Mouse (Mus musculus): ENCODE data around the gene Nebl. TPM values are rescaled to one million over a fixed set of nuclear protein-coding genes. Genes with fewer than 3 reads are reported as not detected.
A peak's percentile ranks its signal among the peaks of the same experiment; 100 is the strongest.

The Nebl gene
- 6.3 and 8.1 TPM in 2 replicates for polyA plus RNA-seq (2016; fragmentation: Nextera tagmentation; extraction: Ambion mirVana)

DNA sequence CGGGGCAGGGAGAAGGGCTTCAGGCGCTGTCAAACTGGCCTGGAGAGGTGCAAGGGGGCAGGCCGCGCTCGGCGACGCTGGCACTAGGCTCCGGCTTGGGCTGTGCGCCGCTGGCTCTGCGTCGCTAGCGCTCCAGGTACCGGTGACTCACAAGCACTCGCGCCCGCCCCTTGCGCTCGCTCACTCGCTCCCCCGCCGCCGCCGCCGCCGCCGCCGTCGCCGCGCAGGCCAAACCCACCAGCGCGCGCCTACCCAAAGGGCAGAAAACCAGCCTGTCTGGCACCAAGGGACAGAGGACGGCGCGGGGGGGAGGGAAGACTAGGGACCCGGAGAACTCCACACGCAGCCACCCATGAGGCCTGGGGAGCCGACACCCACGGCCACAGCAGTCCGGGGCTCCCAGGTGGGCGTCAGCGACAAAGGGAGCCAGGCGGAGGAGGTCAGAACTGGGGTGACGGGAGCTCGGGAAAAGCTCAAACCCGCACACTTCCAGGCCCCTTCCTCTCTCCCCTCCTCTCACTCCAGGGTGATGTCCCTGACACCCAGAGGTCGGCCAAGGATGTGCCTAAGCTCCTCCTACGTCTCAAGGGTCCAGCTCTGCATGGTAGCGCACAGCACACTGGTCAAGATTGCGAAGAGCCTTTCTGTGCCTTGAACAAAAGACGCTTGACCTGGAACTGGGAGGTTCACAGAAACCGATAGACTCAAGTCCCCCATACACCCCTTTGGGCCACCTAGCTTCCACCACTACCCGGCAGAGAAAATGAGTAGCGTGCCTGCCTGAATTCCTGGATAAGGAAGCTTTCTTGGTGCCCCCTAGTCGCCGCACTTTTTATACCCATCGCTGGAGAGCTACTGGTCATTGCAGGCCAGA, at the start of gene Nebl:
Gene Nebl, minus strand, starts transcription at position 508 of the 874 bp plus-strand sequence.
- Histone ChIP-seq H3K4me1 (replicated peaks) (peaks cover 32% of the 10 kb centered on the region), H3K4me3 (peak within 1 kb of the TSS; percentile 73), H3K36me3 (no peaks in the 10 kb centered on the region), H3K27ac (peak within 1 kb of the TSS; percentile 87), H3K27me3 (ENCODE audit: insufficient read depth, poor library complexity, severe bottlenecking) (peaks cover 59% of the 10 kb centered on the region), H3K9me3 (no peaks in the 10 kb centered on the region)
- under 1% methylated on average over 58 of the region's 59 CpGs for WGBS
- peak; percentile 71 for DNase-seq (ENCODE audit: low spot score)

DNA sequence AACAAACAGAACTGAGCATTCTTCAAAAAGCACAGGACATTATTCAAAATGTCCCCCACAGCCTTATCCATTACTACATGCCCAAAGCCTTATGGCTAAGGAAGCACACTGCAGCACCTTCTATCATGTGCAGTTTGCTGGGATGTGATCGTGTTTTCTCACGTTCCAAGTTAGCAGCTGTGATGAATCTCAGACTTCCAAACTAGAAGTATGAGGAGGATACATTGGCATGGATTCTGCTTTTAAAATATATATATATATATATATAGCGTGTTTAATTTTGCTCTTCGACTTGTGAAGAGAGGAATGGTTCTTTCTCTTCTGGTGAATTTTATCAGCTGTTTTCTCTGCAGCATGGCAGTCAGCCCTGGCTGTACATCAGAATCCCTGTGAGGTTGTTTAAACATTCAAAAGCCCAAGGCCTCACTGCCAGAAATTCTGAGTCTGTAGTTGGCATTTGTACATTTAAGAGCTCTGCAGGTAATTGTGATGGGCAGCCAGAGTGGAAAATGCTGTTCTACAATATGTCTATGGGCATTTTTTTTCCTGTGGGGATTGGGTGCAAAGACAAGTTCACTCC, 39.1 kb upstream of the Nebl start:
- Histone ChIP-seq H3K9me3 (no peaks in the 10 kb centered on the region), H3K4me1 (replicated peaks) (no peaks in the 10 kb centered on the region), H3K36me3 (no peaks in the 10 kb centered on the region), H3K27me3 (ENCODE audit: insufficient read depth, poor library complexity, severe bottlenecking) (no peaks in the 10 kb centered on the region), H3K27ac (no peak overlapping the region), H3K4me3 (no peak overlapping the region)
- no peak for DNase-seq (ENCODE audit: low spot score)
- 90% methylated on average over 4 of the region's 4 CpGs for WGBS

DNA sequence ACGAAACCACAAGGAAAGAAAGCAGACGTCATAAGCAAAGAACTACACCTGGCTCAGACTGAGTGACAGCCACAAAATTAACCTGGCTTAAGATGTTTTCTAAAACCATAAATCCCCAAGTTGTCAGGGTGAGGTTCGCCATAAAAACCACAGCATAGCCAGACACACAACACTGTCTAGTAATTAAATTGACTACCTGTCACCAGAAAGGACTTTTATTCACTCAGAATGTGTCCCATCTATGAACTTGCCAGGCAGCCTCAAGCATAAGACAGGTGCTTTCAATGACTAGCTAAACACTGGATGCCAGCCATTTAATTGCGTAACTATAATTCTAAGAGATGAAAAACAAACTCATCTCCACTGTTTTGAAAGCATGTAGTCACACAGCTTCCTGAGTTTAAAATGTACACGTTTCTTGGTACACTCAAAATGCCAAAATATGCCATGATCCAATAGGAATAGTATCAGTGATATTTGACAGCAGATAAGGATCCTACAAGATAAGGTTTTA, 38.0 kb upstream of the Nebl start:
- Histone ChIP-seq H3K27ac (no peak overlapping the region), H3K4me1 (replicated peaks) (no peaks in the 10 kb centered on the region), H3K4me3 (no peak overlapping the region), H3K9me3 (no peaks in the 10 kb centered on the region), H3K36me3 (no peaks in the 10 kb centered on the region), H3K27me3 (ENCODE audit: insufficient read depth, poor library complexity, severe bottlenecking) (no peaks in the 10 kb centered on the region)
- WGBS: 87% methylated on average over 5 of the region's 5 CpGs
- no peak for DNase-seq (ENCODE audit: low spot score)

DNA sequence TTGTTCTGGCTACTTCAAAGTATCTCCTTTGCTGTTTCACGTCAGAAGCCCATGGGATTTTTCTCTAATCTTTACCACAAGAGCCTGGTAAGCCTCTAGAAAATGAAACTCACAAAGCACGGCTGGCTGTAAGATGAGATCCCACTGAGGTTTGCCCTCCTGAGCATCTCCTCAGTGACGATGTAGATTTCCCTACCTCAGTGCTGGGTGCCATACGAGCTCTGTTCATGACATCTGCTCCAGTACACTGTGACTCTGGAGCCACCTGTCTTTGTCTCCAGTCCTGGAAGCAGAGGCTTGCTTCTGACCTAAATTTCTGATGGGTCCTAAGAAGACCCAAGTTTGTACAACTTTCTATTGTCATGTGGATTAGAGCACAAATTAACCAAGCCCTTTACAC, 25.0 kb upstream of the Nebl start:
- Histone ChIP-seq H3K27ac (no peak overlapping the region), H3K4me1 (replicated peaks) (peaks cover 13% of the 10 kb centered on the region), H3K4me3 (no peak overlapping the region), H3K9me3 (no peaks in the 10 kb centered on the region), H3K36me3 (no peaks in the 10 kb centered on the region), H3K27me3 (ENCODE audit: insufficient read depth, poor library complexity, severe bottlenecking) (no peaks in the 10 kb centered on the region)
- 65% methylated on average over 4 of the region's 4 CpGs for WGBS
- DNase-seq (ENCODE audit: low spot score): no peak

DNA sequence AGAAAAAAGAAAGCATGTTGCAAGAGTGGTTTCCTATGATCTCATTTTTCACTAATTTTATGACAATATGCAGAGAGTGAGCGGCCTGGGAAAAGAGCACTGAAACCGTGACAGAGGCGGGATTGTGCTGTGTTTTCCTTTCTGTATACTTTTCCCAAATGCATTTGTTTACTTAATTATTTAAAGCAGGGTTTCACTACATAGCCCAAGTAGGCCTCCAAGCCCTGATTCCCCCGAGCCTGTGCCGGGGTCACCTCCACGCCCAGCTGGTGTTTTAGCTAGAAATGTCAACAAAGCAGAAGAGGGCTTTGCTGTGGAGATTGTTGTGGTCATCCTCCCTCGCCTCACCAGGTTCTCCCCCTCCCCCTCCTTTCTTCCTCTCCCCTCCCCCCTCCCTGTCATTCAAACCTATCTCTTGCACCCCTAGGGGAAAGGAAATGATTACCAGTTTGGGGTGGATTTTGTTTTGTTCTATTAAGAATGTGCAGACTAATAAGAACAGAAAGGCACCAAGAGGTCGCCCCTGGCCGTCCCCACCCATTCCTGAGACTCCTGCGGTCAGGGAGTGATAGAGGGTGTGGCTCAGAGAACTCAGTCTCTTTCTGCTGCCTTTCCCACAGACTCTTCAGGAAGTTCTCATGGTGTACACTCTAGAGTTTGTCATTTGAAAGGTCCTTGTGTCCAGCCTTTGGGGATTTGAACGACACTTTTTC, 10.9 kb upstream of the Nebl start:
- H3K4me3 ChIP-seq: peak overlapping the region; percentile 45

DNA sequence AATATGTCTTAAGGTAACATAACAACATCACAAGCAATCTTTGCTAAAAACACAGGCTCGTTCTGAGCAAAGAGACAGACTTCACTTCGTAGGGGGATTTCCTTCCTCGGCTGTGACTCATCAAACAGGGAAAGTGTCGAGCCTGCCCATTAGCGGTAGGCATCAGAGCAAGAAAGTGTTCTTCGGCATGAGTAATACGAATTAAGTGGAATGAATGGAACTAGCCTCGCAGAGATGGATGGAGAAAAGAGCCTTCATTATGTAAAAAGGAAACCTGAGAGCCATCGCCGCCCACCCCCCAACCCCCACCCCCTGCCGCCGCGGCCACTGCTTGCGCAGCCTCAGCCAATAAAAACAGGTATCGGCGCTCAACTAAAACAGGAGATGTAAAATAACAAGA, 10.3 kb upstream of the Nebl start:
- Histone ChIP-seq H3K36me3 (no peaks in the 10 kb centered on the region), H3K4me1 (replicated peaks) (peaks cover 33% of the 10 kb centered on the region), H3K4me3 (peak overlapping the region; percentile 45), H3K27me3 (ENCODE audit: insufficient read depth, poor library complexity, severe bottlenecking) (peaks cover 14% of the 10 kb centered on the region), H3K9me3 (no peaks in the 10 kb centered on the region), H3K27ac (peak overlapping the region; percentile 77)
- WGBS: under 1% methylated on average over 16 of the region's 16 CpGs
- peak; percentile 70 for DNase-seq (ENCODE audit: low spot score)

More for the DNA sequence above, 10.9 kb upstream of the Nebl start:
- Histone ChIP-seq H3K27ac (peak overlapping the region; percentile 77), H3K4me1 (replicated peaks) (peaks cover 33% of the 10 kb centered on the region), H3K36me3 (no peaks in the 10 kb centered on the region), H3K27me3 (ENCODE audit: insufficient read depth, poor library complexity, severe bottlenecking) (peaks cover 14% of the 10 kb centered on the region), H3K9me3 (no peaks in the 10 kb centered on the region)
- peak; percentile 41 for DNase-seq (ENCODE audit: low spot score)
- 2% methylated on average over 11 of the region's 11 CpGs for WGBS

DNA sequence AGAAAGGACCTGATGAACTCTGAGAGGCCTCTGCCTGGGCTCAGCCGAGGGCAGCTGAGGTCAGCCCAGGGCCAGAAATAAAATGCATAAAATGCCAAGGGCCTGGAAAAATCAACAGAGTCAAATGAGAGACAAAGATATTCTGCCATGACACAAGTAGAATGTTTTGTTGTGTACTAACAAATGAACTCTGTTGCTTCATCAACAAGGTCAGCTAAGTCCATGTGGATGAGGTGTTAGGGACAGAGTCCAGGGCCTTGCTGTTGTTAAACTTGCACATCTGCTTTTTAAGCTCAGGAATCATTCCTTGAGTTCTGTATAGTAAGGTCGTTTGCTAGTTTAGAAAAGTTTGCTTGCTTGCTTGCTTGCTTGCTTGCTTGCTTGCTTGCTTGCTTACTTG, 9.2 kb upstream of the Nebl start:
- WGBS: 40% methylated on average over 2 of the region's 2 CpGs
- 0 out of 2 replicates have a peak overlapping the region, but pooled peaks have one; percentile 23 for H3K27ac ChIP-seq

DNA sequence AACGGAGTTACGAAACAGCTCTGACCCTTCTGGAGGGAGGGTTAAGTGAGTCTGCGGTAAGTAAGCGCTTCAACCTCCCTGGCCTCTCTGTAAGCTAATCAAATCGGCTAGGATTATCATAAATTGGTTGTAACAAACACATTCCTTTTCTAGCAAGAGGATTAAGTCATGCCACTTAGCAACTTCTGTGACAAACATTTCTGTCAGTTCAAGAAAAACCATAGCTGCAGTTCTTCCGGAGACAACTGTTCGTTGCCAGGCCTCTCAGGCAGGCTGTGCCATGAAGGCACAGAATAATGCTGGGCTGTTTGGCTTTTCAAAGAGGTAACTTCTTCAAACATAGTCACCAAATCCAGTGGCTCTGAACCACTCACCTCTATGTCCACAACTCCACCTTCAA, 946 bp upstream of the Nebl start:
- H3K4me1 ChIP-seq (replicated peaks): peaks cover 32% of the 10 kb centered on the region
- H3K27ac ChIP-seq: no peak overlapping the region
- DNase-seq (ENCODE audit: low spot score): no peak
- peak overlapping the region; percentile 73; the same call in 1 of the 2 replicates for H3K4me3 ChIP-seq
- H3K27me3 ChIP-seq (ENCODE audit: insufficient read depth, poor library complexity, severe bottlenecking): peaks cover 59% of the 10 kb centered on the region
- H3K9me3 ChIP-seq: no peaks in the 10 kb centered on the region
- no peaks in the 10 kb centered on the region for H3K36me3 ChIP-seq
- WGBS: 15% methylated on average over 7 of the region's 7 CpGs

More for the DNA sequence above, 9.2 kb upstream of the Nebl start:
- H3K4me3 ChIP-seq: no peak overlapping the region
- peaks cover 14% of the 10 kb centered on the region for H3K27me3 ChIP-seq (ENCODE audit: insufficient read depth, poor library complexity, severe bottlenecking)
- peaks cover 33% of the 10 kb centered on the region for H3K4me1 ChIP-seq (replicated peaks)
- H3K36me3 ChIP-seq: no peaks in the 10 kb centered on the region
- no peak for DNase-seq (ENCODE audit: low spot score)
- H3K9me3 ChIP-seq: no peaks in the 10 kb centered on the region

DNA sequence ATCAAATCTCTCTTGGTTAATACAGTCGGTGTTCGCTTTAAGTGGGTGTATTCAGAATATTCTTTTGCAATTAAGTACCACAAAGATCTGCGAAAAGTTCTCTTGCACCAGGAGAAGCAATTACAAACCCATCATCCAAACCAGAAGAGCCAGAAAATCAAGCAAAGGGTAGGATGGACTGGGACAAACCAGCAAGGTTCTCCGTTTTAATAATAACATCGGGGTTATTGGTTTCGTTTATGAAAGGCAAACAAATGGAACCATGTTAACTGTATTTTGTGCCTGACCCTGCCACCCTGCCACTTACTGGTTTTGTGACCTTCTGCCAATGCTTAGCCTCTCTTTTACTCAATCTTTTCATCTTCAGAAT, 552 bp upstream of the Nebl start:
- H3K27me3 ChIP-seq (ENCODE audit: insufficient read depth, poor library complexity, severe bottlenecking): peaks cover 59% of the 10 kb centered on the region
- WGBS: 9% methylated on average over 6 of the region's 6 CpGs
- peak overlapping the region; percentile 87 for H3K27ac ChIP-seq
- peak overlapping the region; percentile 73 for H3K4me3 ChIP-seq
- peaks cover 32% of the 10 kb centered on the region for H3K4me1 ChIP-seq (replicated peaks)
- no peaks in the 10 kb centered on the region for H3K36me3 ChIP-seq
- no peaks in the 10 kb centered on the region for H3K9me3 ChIP-seq
- no peak for DNase-seq (ENCODE audit: low spot score)

DNA sequence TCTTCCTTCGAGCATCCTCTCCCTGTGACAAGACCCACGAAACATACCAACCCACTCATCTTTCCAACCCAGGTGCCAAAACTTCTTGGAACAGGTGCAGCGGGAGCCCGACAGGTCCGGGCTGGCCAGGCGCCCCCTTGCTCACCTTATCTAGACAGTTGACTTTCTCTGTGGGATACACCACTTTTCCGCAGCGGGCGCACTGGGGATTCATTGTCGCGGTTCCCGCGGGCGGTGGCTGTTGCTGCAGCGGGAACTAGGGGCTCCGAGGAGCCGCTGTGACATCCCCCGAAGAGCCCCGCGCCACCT, 662 bp downstream of the Nebl start:
- Histone ChIP-seq H3K4me1 (replicated peaks) (peaks cover 34% of the 10 kb centered on the region), H3K9me3 (no peaks in the 10 kb centered on the region), H3K27ac (peak overlapping the region; percentile 87), H3K36me3 (no peaks in the 10 kb centered on the region), H3K4me3 (peak overlapping the region; percentile 73), H3K27me3 (ENCODE audit: insufficient read depth, poor library complexity, severe bottlenecking) (peaks cover 59% of the 10 kb centered on the region)
- DNase-seq (ENCODE audit: low spot score): no peak
- under 1% methylated on average over 20 of the region's 20 CpGs for WGBS

DNA sequence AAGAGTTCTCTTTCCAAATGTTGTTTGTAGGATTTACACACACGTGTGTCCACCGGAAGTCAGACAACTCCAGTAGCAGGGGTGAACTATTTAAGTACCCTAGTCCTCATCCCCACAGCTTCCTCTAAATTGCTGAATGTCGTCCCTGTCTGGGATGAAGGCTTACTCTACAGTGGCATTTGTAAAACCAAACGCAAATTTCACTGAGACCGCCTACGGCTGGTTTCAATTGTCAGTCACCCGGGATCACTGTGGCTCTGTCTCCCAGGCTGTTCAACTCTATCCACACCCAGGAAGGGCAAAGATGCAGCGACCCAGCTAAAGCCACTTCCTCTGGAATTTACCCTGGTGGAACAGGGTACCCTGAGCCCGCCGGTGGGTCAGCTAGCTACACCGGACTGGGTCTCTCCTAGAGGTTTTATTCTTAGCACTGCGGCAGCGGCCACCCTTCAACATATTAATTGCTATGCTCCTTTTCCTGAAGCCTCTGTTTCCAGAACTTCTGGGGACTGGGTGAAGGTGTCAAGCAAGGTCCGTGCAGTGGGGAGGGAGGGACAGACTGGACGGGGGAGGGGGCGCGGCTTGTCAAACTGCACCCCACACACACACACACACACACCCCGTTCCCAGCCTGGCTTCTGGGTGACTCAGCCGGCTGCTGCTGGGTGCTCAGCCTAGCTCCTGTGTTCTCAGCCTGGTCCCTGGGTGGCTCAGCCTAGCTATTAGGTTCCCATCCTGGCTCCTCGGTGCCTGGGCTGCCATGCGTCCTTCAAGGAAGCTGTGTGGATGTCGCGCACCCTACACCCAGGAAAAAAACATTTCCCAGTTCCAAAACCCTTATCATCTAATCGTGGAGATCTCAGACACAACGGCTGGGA, 1.3 kb downstream of the Nebl start:
- H3K4me1 ChIP-seq (replicated peaks): peaks cover 34% of the 10 kb centered on the region
- peak overlapping the region; percentile 73 for H3K4me3 ChIP-seq
- H3K27me3 ChIP-seq (ENCODE audit: insufficient read depth, poor library complexity, severe bottlenecking): peaks cover 59% of the 10 kb centered on the region
- H3K36me3 ChIP-seq: no peaks in the 10 kb centered on the region
- peak; percentile 41 for DNase-seq (ENCODE audit: low spot score)
- 5% methylated on average over 25 of the region's 25 CpGs for WGBS
- H3K9me3 ChIP-seq: no peaks in the 10 kb centered on the region
- H3K27ac ChIP-seq: peak overlapping the region; percentile 87

DNA sequence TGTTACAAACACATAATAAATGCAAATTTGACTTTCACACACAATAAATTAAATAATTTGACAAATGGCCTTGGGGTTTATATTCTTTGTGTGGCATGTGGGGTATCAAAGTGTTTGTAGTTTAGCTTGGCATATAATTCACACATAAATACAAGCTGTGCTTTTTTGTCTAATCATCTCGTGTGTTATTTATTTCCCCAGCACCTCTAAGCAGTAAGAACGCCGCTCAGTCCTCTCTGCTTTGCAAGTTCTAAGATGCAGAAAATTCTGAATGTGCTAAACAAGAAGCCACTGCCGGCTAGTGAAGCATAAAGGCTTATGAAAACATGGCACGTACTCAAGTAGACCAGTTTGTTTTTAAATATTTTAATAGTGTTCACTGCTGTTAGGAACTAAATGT, 6.9 kb downstream of the Nebl start:
- DNase-seq (ENCODE audit: low spot score): no peak
- Histone ChIP-seq H3K4me3 (no peak overlapping the region), H3K27ac (no peak overlapping the region), H3K9me3 (no peaks in the 10 kb centered on the region), H3K27me3 (ENCODE audit: insufficient read depth, poor library complexity, severe bottlenecking) (peaks cover 17% of the 10 kb centered on the region), H3K4me1 (replicated peaks) (0 out of 2 replicates have a peak, but pooled peaks cover 7% of the 10 kb centered on the region), H3K36me3 (no peaks in the 10 kb centered on the region)
- 84% methylated on average over 5 of the region's 5 CpGs for WGBS
